ENCODE assay signal across 29 mouse cellular contexts in the genomic region with DNA sequence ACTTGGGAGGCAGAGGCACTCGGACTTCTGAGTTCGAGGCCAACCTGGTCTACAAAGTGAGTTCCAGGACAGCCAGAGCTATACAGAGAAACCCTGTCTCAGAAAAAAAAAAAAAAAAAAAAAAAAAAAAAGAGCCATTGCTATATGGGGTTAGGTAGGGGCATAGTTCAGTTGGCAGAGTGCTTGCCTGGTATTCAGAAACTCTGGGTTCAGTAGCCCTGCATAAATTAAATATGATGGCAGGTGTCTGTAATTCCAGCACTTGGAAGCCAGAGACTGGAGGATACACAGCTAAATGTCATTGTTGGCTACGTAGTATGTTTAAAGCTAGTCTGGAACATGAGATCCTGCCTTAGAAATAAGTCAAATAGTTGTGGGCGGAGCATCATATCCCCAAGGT. TPM values are rescaled to one million over a fixed set of nuclear protein-coding genes. Genes with fewer than 3 reads are reported as not detected.
DNase-seq lines count a peak whose midpoint lies in the region; ATAC-seq and TF ChIP-seq lines count a peak whose summit lies in the region.
"Had no signal": no experiment of that assay in that cellular context is flagged by ENCODE, and none has a peak within 500 bp of the region (broad histone marks: within the 10 kb centered on the region; RNA-seq: fewer than 3 reads in every experiment).

No protein-coding gene starts in this region.

- TF ChIP-seq EP300 in heart, adult 2 months (IDR thresholded peaks at IDR 0.05; ENCODE audit: insufficient read depth, low read depth, low read length) = no peak

- H3K27ac ChIP-seq in heart, embryonic 13.5 days (replicated peaks) = peak overlapping the region; percentile 72
- H3K27ac ChIP-seq in heart, adult 2 months = no peak overlapping the region
- peak overlapping the region; percentile 69 for H3K27ac ChIP-seq in kidney, adult 2 months (ENCODE audit: insufficient read depth, low read depth, low read length)
- H3K27ac ChIP-seq in liver, embryonic 11.5 days (ENCODE audit: low read depth, low read length) = no peak overlapping the region
- H3K27ac ChIP-seq: embryonic facial prominence, embryonic 12.5 days; embryonic facial prominence, embryonic 15.5 days; hindbrain, embryonic 10.5 days; hindbrain, embryonic 13.5 days had no signal

- DNase-seq in heart, adult 2 months = no peak
- peak; percentile 60 for DNase-seq in kidney, adult 2 months
- DNase-seq in kidney, postnatal 4 days = no peak
- DNase-seq in liver, embryonic 11.5 days (ENCODE audit: low spot score) = peak; percentile 9
- DNase-seq in liver = no peak
- peak; percentile 43 to 50 for DNase-seq in kidney, postnatal 36 days
- DNase-seq: adrenal gland, postnatal 10 days; adrenal gland, postnatal 36 days; B cell, adult 2 months; cerebellum, adult 11 months; cerebellum, adult 2 months; cerebellum, adult 9-11 months; cerebellum, postnatal 25 days; forebrain, postnatal 0 days; gastrocnemius, postnatal 10 days; gastrocnemius, postnatal 36 days; heart, postnatal 36 days had no signal

- H3K27me3 ChIP-seq in heart, embryonic 13.5 days (replicated peaks) = no peaks in the 10 kb centered on the region
- H3K27me3 ChIP-seq in heart, adult 2 months (ENCODE audit: control insufficient read depth, insufficient read depth, low read length) = no peaks in the 10 kb centered on the region
- H3K27me3 ChIP-seq in kidney, adult 2 months (replicated peaks; ENCODE audit: control insufficient read depth, insufficient read depth, low read length) = no peaks in the 10 kb centered on the region
- H3K27me3 ChIP-seq in liver, embryonic 11.5 days (replicated peaks; ENCODE audit: control insufficient read depth, insufficient read depth, low read length) = no peaks in the 10 kb centered on the region
- H3K27me3 ChIP-seq: CH12.LX; embryonic facial prominence, embryonic 12.5 days; embryonic facial prominence, embryonic 15.5 days; heart, embryonic 15.5 days; hindbrain, embryonic 13.5 days; Patski had no signal

- TF ChIP-seq CTCF in heart, adult 2 months (IDR thresholded peaks at IDR 0.05) = no peak
- no peak for TF ChIP-seq CTCF in kidney, adult 2 months (conservative IDR thresholded peaks at IDR 0.05; ENCODE audit: insufficient read depth, insufficient read length, low read depth, low read length)

- no peak for TF ChIP-seq POLR2A in heart, adult 2 months (IDR thresholded peaks at IDR 0.05; ENCODE audit: insufficient read depth, low read depth, low read length)
- TF ChIP-seq POLR2A in kidney, adult 2 months (IDR thresholded peaks at IDR 0.05; ENCODE audit: low read depth, low read length) = no peak

- H3K4me2 ChIP-seq in heart, embryonic 13.5 days = no peak overlapping the region
- no peak overlapping the region for H3K4me2 ChIP-seq in liver, embryonic 11.5 days
- H3K4me2 ChIP-seq: embryonic facial prominence, embryonic 12.5 days; embryonic facial prominence, embryonic 15.5 days; heart, embryonic 11.5 days; heart, embryonic 15.5 days; hindbrain, embryonic 13.5 days had no signal

- no peak overlapping the region for H3K9ac ChIP-seq in heart, embryonic 13.5 days
- H3K9ac ChIP-seq in heart, adult 2 months (ENCODE audit: low read depth, low read length) = no peak overlapping the region
- no peak overlapping the region for H3K9ac ChIP-seq in liver, embryonic 11.5 days (ENCODE audit: low read depth, low read length)
- H3K9ac ChIP-seq: embryonic facial prominence, embryonic 12.5 days; embryonic facial prominence, embryonic 15.5 days; forebrain, postnatal 0 days; heart, embryonic 15.5 days; hindbrain, embryonic 13.5 days had no signal

- H3K4me1 ChIP-seq in heart, embryonic 13.5 days = peaks cover 9% of the 10 kb centered on the region
- no peaks in the 10 kb centered on the region for H3K4me1 ChIP-seq in heart, adult 2 months (ENCODE audit: control insufficient read depth, insufficient read depth, low read length)
- peaks cover 9% of the 10 kb centered on the region for H3K4me1 ChIP-seq in kidney, adult 2 months (ENCODE audit: control insufficient read depth, insufficient read depth, low read length)
- H3K4me1 ChIP-seq in liver, embryonic 11.5 days (replicated peaks; ENCODE audit: control insufficient read depth, insufficient read depth, low read length) = no peaks in the 10 kb centered on the region
- H3K4me1 ChIP-seq: embryonic facial prominence, embryonic 12.5 days; embryonic facial prominence, embryonic 15.5 days; hindbrain, embryonic 10.5 days; hindbrain, embryonic 13.5 days had no signal

- 80% methylated on average over 4 of the region's 4 CpGs for WGBS in heart, embryonic 13.5 days
- WGBS in heart, adult 2 months = 88% methylated on average over 4 of the region's 4 CpGs
- 69% methylated on average over 4 of the region's 4 CpGs for WGBS in kidney, adult 2 months
- 89% methylated on average over 4 of the region's 4 CpGs for WGBS in liver, embryonic 11.5 days

- no peak overlapping the region for H3K4me3 ChIP-seq in heart, embryonic 13.5 days
- no peak overlapping the region for H3K4me3 ChIP-seq in heart, adult 2 months
- no peak overlapping the region for H3K4me3 ChIP-seq in kidney, adult 2 months (ENCODE audit: insufficient read depth, low read depth, low read length)
- H3K4me3 ChIP-seq in liver, embryonic 11.5 days (ENCODE audit: low read depth, low read length) = no peak overlapping the region
- H3K4me3 ChIP-seq: embryonic facial prominence, embryonic 12.5 days; embryonic facial prominence, embryonic 15.5 days; heart, embryonic 15.5 days; hindbrain, embryonic 10.5 days; hindbrain, embryonic 13.5 days had no signal

- intact Hi-C loops in heart, adult 2 months (cut with DNase I) = no loop called here

- H3K9me3 ChIP-seq in heart, embryonic 13.5 days = no peaks in the 10 kb centered on the region
- H3K9me3 ChIP-seq in liver, embryonic 11.5 days (ENCODE audit: control insufficient read depth, low read length) = no peaks in the 10 kb centered on the region
- H3K9me3 ChIP-seq: embryonic facial prominence, embryonic 12.5 days; embryonic facial prominence, embryonic 15.5 days; G1E; heart, embryonic 15.5 days; hindbrain, embryonic 10.5 days; hindbrain, embryonic 13.5 days had no signal

- H3K79me2 ChIP-seq in heart, adult 2 months (replicated peaks; ENCODE audit: control insufficient read depth, insufficient read depth, low read length) = no peaks in the 10 kb centered on the region

- H3K36me3 ChIP-seq in heart, embryonic 13.5 days = no peaks in the 10 kb centered on the region
- H3K36me3 ChIP-seq in heart, adult 2 months (ENCODE audit: control insufficient read depth, insufficient read depth, low read length) = no peaks in the 10 kb centered on the region
- no peaks in the 10 kb centered on the region for H3K36me3 ChIP-seq in kidney, adult 2 months (ENCODE audit: control insufficient read depth, insufficient read depth, low read length)
- no peaks in the 10 kb centered on the region for H3K36me3 ChIP-seq in liver, embryonic 11.5 days (ENCODE audit: control insufficient read depth, insufficient read depth, low read length)
- H3K36me3 ChIP-seq: embryonic facial prominence, embryonic 12.5 days; embryonic facial prominence, embryonic 15.5 days; G1E; heart, embryonic 15.5 days; hindbrain, embryonic 10.5 days; hindbrain, embryonic 13.5 days had no signal

- no peak for ATAC-seq in heart, embryonic 13.5 days (ENCODE audit: extremely low read depth, insufficient number of reproducible peaks, low FRiP score, low TSS enrichment)
- ATAC-seq in liver, embryonic 11.5 days (replicated peaks; ENCODE audit: low FRiP score) = no peak
- ATAC-seq: forebrain, embryonic 14.5 days; forebrain, postnatal 0 days; hindbrain, embryonic 16.5 days; Patski had no signal

RNA-seq across cellular contexts. Expression of gene Slc25a36, which starts 44.0 kb away (rescaled TPM):
- polyA plus RNA-seq in heart, embryonic 13.5 days (2015; fragmentation: Nextera tagmentation; extraction: Ambion mirVana) = 55.9 and 58.1 TPM in 2 replicates
- total RNA-seq in heart, adult 2 months (2021) = 10 to 100 TPM; 34.7 to 35.1 TPM
- polyA plus RNA-seq in heart, adult 2 months (2012; rRNA removed) = 14.1 and 30.9 TPM in 2 replicates
- polyA plus RNA-seq in kidney, adult 2 months (2012; rRNA removed) = 39.2 and 45.6 TPM in 2 replicates
- 37.2 and 38.6 TPM in 2 replicates for polyA plus RNA-seq in liver, embryonic 11.5 days (2014; fragmentation: Nextera tagmentation; extraction: Ambion mirVana)

Comparison
In these comparisons a context has a peak if more than half of its experiments do, and no peak if none do; other contexts are left out.
1. H3K27ac ChIP-seq: peak in heart, embryonic 13.5 days (single experiment) and kidney, adult 2 months (single experiment); none in heart, adult 2 months (single experiment) and liver, embryonic 11.5 days (single experiment).
2. DNase-seq: peak in kidney, adult 2 months (single experiment), liver, embryonic 11.5 days (single experiment) and kidney, postnatal 36 days (2 of 2); none in heart, adult 2 months (0 of 2), kidney, postnatal 4 days (0 of 2) and liver (single experiment).